Mouse (Mus musculus): ENCODE data around the gene Dcpp3. TPM values are rescaled to one million over a fixed set of nuclear protein-coding genes. Genes with fewer than 3 reads are reported as not detected.
"Not testable (repeated sequence)": the region's sequence is repeated elsewhere in the genome, so short reads cannot be mapped to it uniquely, and the experiment has no call there.

The Dcpp3 gene
- not detected in 2 replicates for polyA plus RNA-seq (2014; fragmentation: Nextera tagmentation; extraction: Ambion mirVana)

DNA sequence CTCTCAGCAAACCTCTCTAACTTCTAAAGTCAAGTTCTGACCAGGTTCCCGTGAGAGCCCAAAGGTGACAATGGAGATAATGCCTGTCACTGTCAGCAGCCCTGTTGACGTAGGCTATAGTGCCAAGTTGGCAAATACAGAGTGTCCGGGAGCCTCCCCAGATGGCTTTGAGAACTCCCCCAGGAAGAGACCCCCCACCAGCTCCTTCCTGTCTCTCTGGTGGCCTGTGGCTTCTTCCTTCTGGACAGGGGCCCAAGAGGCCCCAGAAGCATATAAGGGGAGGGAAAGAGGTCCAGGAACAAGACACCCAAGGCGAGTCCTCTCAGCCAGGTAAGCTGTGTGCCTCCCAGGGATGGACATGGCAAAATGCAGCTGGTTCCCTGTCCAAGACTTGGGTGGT, at the start of gene Dcpp3:
Gene Dcpp3 (plus strand): TSS at position 301 of the 400 bp plus-strand sequence.
- not testable (repeated sequence) for H3K4me2 ChIP-seq (ENCODE audit: low read depth, low read length, severe bottlenecking); H3K9me3 ChIP-seq (ENCODE audit: control insufficient read depth, low read length); DNase-seq (ENCODE audit: low spot score); H3K9ac ChIP-seq (ENCODE audit: low read length); H3K27ac ChIP-seq (ENCODE audit: low read depth, low read length); H3K4me3 ChIP-seq (ENCODE audit: low read depth, low read length); H3K4me1 ChIP-seq (replicated peaks; ENCODE audit: control insufficient read depth, insufficient read depth, low read length); H3K27me3 ChIP-seq (ENCODE audit: control insufficient read depth, insufficient read depth, low read length); ATAC-seq (replicated peaks; ENCODE audit: low FRiP score); H3K36me3 ChIP-seq (ENCODE audit: control insufficient read depth, insufficient read depth, low read length)
- WGBS: 76% methylated on average over 4 of the region's 4 CpGs

DNA sequence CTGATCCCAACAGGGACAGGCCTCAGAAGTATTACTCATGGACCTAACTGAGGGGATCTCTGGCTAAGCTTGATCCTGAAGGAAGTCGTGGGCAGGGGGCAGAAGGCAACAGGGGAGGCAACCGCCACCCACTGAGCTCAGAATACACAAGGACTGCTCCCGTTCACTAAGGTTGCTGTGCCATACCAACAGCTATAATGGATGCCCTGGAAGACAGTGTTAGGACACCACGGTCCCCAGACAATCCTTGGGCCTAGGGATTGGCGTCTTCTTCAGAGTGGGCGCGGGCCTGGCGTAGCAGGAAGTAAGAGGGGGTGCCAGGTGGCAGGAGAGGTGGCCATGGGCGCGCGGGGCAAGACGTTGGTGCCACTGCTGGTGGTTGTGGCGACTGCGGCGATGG, 49.5 kb upstream of the Dcpp3 start, which contains the start of gene Prss21:
Gene Prss21 (plus strand): TSS at position 301 of the 400 bp plus-strand sequence.
- Histone ChIP-seq H3K4me3 (ENCODE audit: low read depth, low read length) (no peak within 1 kb of the TSS), H3K4me2 (ENCODE audit: low read depth, low read length, severe bottlenecking) (no peak within 1 kb of the TSS), H3K9me3 (ENCODE audit: control insufficient read depth, low read length) (no peaks in the 10 kb centered on the region), H3K9ac (ENCODE audit: low read length) (no peak within 1 kb of the TSS), H3K4me1 (replicated peaks; ENCODE audit: control insufficient read depth, insufficient read depth, low read length) (no peaks in the 10 kb centered on the region), H3K27ac (ENCODE audit: low read depth, low read length) (no peak within 1 kb of the TSS), H3K27me3 (ENCODE audit: control insufficient read depth, insufficient read depth, low read length) (no peaks in the 10 kb centered on the region), H3K36me3 (ENCODE audit: control insufficient read depth, insufficient read depth, low read length) (no peaks in the 10 kb centered on the region)
- ATAC-seq (replicated peaks; ENCODE audit: low FRiP score): no peak
- 87% methylated on average over 15 of the region's 15 CpGs for WGBS
- DNase-seq (ENCODE audit: low spot score): no peak

DNA sequence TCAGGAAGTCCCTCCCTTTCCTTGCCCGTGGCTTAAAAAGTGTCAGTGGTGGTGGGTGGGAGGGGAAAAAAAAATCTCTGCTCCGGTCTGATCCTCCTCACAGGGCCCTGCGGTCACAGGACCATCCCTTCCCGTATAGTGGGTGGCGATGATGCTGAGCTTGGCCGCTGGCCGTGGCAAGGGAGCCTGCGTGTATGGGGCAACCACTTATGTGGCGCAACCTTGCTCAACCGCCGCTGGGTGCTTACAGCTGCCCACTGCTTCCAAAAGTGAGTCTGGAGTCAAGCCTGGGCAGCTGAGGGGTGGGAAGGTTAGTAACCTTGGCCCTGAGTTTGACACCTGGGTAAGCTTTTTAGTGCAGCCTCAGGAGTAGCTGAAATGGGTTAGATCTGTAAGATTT, 48.7 kb upstream of the Dcpp3 start:
- H3K9me3 ChIP-seq (ENCODE audit: control insufficient read depth, low read length): no peaks in the 10 kb centered on the region
- no peak overlapping the region for H3K4me3 ChIP-seq (ENCODE audit: low read depth, low read length)
- H3K9ac ChIP-seq (ENCODE audit: low read length): no peak overlapping the region
- no peak overlapping the region for H3K4me2 ChIP-seq (ENCODE audit: low read depth, low read length, severe bottlenecking)
- H3K4me1 ChIP-seq (replicated peaks; ENCODE audit: control insufficient read depth, insufficient read depth, low read length): no peaks in the 10 kb centered on the region
- H3K36me3 ChIP-seq (ENCODE audit: control insufficient read depth, insufficient read depth, low read length): no peaks in the 10 kb centered on the region
- no peaks in the 10 kb centered on the region for H3K27me3 ChIP-seq (ENCODE audit: control insufficient read depth, insufficient read depth, low read length)
- ATAC-seq (replicated peaks; ENCODE audit: low FRiP score) (no peak), DNase-seq (ENCODE audit: low spot score) (no peak)
- WGBS: 93% methylated on average over 11 of the region's 11 CpGs
- no peak overlapping the region for H3K27ac ChIP-seq (ENCODE audit: low read depth, low read length)

DNA sequence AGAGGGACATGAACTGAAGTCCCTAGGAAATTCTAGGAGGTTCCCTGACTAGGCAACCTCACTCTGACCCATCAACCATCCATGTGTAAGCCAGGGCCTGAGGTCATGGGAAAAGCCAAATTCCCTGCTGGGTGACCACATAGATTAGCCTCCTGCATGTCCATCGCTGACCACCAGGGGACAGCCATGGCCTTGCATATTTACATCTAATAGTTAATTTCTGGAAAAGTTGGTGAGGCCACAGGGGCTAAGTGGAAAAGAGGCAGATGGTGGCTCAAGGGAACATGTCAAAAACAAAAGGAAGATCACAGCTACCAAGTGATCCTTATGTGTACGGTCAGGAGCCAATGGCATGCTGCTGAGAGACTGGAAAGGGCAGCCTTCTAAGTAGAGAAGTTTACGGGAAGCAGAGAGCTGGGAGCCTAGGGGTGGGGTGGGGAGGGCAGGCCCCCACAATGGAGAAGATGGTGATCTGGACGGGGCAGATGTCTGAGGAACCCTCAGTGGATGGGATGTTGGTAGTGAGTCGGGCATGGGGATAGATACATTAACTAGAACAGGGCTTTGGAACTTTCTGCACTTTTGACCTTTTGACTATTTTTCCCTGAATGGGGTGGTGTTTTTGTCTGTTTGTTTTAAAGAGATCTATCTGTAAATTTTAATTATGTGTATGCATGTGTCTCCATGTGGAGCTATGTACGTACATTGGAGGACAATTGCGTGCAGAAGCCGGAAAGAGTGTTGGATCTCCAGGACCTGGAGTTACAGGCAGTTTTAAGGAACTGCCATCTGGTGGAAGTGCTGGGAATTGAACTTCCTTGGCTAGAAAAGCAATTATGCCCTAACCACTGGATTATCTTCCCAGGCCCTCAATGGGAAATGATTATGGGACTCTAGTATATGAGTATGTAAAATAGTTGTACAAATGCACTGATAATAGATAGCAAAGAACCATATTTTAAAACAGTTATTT, 43.1 kb upstream of the Dcpp3 start:
- WGBS: 52% methylated on average over 8 of the region's 8 CpGs
- ATAC-seq (replicated peaks; ENCODE audit: low FRiP score) (no peak), DNase-seq (ENCODE audit: low spot score) (peak; percentile 70)
- Histone ChIP-seq H3K4me1 (replicated peaks; ENCODE audit: control insufficient read depth, insufficient read depth, low read length) (no peaks in the 10 kb centered on the region), H3K27ac (ENCODE audit: low read depth, low read length) (no peak overlapping the region), H3K4me2 (ENCODE audit: low read depth, low read length, severe bottlenecking) (no peak overlapping the region), H3K27me3 (ENCODE audit: control insufficient read depth, insufficient read depth, low read length) (no peaks in the 10 kb centered on the region), H3K9me3 (ENCODE audit: control insufficient read depth, low read length) (no peaks in the 10 kb centered on the region), H3K4me3 (ENCODE audit: low read depth, low read length) (no peak overlapping the region), H3K9ac (ENCODE audit: low read length) (no peak overlapping the region), H3K36me3 (ENCODE audit: control insufficient read depth, insufficient read depth, low read length) (no peaks in the 10 kb centered on the region)

DNA sequence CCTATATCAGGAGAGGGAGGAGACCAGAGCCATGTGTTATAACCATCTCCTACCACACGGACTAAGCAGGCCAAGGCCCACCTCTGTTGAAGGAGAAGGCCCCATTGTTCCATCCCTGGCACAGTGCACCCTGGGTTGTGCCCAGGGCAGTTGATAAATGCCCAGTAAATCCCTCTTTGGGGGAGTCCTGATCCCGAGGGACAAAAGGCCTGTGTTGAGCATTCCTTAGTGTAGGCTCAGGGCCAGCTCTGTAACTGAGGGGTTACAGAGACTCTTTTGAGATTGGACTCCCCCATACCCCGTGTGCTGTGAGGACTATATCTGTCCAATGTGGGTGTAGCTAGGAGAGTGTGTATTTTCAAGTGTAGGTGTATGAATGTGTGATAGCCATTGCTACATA, 40.5 kb upstream of the Dcpp3 start:
- WGBS: 61% methylated on average over 3 of the region's 3 CpGs
- Histone ChIP-seq H3K4me1 (replicated peaks; ENCODE audit: control insufficient read depth, insufficient read depth, low read length) (no peaks in the 10 kb centered on the region), H3K9ac (ENCODE audit: low read length) (no peak overlapping the region), H3K36me3 (ENCODE audit: control insufficient read depth, insufficient read depth, low read length) (no peaks in the 10 kb centered on the region), H3K27me3 (ENCODE audit: control insufficient read depth, insufficient read depth, low read length) (no peaks in the 10 kb centered on the region), H3K9me3 (ENCODE audit: control insufficient read depth, low read length) (no peaks in the 10 kb centered on the region), H3K4me3 (ENCODE audit: low read depth, low read length) (no peak overlapping the region), H3K4me2 (ENCODE audit: low read depth, low read length, severe bottlenecking) (no peak overlapping the region), H3K27ac (ENCODE audit: low read depth, low read length) (no peak overlapping the region)
- DNase-seq (ENCODE audit: low spot score) (no peak), ATAC-seq (replicated peaks; ENCODE audit: low FRiP score) (no peak)

DNA sequence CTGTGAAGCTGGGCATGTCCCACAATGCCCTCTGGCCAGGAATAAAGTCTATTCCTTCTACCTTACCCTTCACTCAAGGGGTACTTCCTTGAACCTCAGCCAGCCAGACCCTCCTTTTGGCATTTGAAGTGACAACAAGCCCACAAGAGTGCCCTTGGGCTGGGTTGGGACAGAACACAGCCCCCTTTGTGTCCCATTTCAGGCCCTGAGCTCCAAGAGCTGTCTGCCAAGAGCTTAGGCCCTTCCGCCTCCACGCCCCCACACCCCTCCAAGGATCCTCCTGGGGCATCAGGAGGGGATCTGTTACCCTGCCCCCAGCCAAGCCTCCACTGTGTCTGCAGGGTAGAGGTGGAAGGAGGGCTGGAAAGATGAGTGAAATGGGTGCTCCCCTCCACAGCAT, 40.1 kb upstream of the Dcpp3 start:
- H3K36me3 ChIP-seq (ENCODE audit: control insufficient read depth, insufficient read depth, low read length): no peaks in the 10 kb centered on the region
- H3K9ac ChIP-seq (ENCODE audit: low read length): no peak overlapping the region
- H3K9me3 ChIP-seq (ENCODE audit: control insufficient read depth, low read length): no peaks in the 10 kb centered on the region
- no peak for ATAC-seq (replicated peaks; ENCODE audit: low FRiP score)
- no peak overlapping the region for H3K4me2 ChIP-seq (ENCODE audit: low read depth, low read length, severe bottlenecking)
- no peaks in the 10 kb centered on the region for H3K27me3 ChIP-seq (ENCODE audit: control insufficient read depth, insufficient read depth, low read length)
- WGBS: 84% methylated on average over 2 of the region's 2 CpGs
- no peak overlapping the region for H3K27ac ChIP-seq (ENCODE audit: low read depth, low read length)
- H3K4me3 ChIP-seq (ENCODE audit: low read depth, low read length): no peak overlapping the region
- DNase-seq (ENCODE audit: low spot score): no peak
- H3K4me1 ChIP-seq (replicated peaks; ENCODE audit: control insufficient read depth, insufficient read depth, low read length): no peaks in the 10 kb centered on the region

DNA sequence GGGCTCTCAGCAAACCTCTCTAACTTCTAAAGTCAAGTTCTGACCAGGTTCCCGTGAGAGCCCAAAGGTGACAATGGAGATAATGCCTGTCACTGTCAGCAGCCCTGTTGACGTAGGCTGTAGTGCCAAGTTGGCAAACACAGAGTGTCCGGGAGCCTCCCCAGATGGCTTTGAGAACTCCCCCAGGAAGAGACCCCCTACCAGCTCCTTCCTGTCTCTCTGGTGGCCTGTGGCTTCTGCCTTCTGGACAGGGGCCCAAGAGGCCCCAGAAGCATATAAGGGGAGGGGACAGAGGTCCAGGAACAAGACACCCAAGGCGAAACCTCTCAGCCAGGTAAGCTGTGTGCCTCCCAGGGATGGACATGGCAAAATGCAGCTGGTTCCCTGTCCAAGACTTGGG, 36.7 kb upstream of the Dcpp3 start, which contains the start of the genes Dcpp1 and Dcpp2:
Gene Dcpp1 (plus strand): TSS at position 301 of the 400 bp plus-strand sequence.
Gene Dcpp2 (plus strand): TSS at position 305 of the 400 bp plus-strand sequence.
- not testable (repeated sequence) for DNase-seq (ENCODE audit: low spot score); H3K27me3 ChIP-seq (ENCODE audit: control insufficient read depth, insufficient read depth, low read length); ATAC-seq (replicated peaks; ENCODE audit: low FRiP score); H3K9ac ChIP-seq (ENCODE audit: low read length); H3K4me3 ChIP-seq (ENCODE audit: low read depth, low read length); H3K4me1 ChIP-seq (replicated peaks; ENCODE audit: control insufficient read depth, insufficient read depth, low read length); H3K4me2 ChIP-seq (ENCODE audit: low read depth, low read length, severe bottlenecking); H3K27ac ChIP-seq (ENCODE audit: low read depth, low read length); H3K36me3 ChIP-seq (ENCODE audit: control insufficient read depth, insufficient read depth, low read length); H3K9me3 ChIP-seq (ENCODE audit: control insufficient read depth, low read length)
- 81% methylated on average over 4 of the region's 4 CpGs for WGBS

DNA sequence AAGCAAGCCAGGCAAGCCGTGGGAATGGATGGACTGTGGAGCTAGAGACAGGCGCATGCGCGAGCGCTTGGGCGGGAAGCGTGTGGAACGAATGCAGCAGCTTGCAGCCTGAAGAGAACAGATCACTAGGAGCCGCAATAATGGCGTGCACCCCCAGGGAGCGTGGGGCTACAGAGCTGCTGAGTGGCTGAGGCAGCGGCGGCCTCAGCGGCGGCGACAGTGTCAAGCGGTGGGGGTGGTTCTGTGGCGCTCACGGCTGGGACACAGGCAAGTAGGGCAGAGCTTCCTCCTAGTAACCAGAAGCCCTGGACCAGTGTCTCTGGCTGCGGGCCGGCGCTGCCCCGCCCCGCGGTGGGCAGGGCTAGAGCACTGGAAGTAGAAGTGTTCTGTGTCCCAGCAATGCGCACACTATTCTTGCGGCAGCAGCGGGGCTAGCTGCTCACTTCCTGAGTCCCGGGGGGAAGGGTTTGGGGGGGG, 7.3 kb downstream of the Dcpp3 start:
- peak overlapping the region; percentile 46 for H3K4me3 ChIP-seq (ENCODE audit: low read depth, low read length)
- no peaks in the 10 kb centered on the region for H3K27me3 ChIP-seq (ENCODE audit: control insufficient read depth, insufficient read depth, low read length)
- peak overlapping the region; percentile 63 for H3K9ac ChIP-seq (ENCODE audit: low read length)
- peak; percentile 95 for DNase-seq (ENCODE audit: low spot score)
- ATAC-seq (replicated peaks; ENCODE audit: low FRiP score): peak; percentile 99
- no peaks in the 10 kb centered on the region for H3K9me3 ChIP-seq (ENCODE audit: control insufficient read depth, low read length)
- WGBS: under 1% methylated on average over 29 of the region's 29 CpGs
- peaks cover 5% of the 10 kb centered on the region for H3K4me1 ChIP-seq (replicated peaks; ENCODE audit: control insufficient read depth, insufficient read depth, low read length)
- no peaks in the 10 kb centered on the region for H3K36me3 ChIP-seq (ENCODE audit: control insufficient read depth, insufficient read depth, low read length)
- H3K4me2 ChIP-seq (ENCODE audit: low read depth, low read length, severe bottlenecking): peak overlapping the region; percentile 88
- peak overlapping the region; percentile 96 for H3K27ac ChIP-seq (ENCODE audit: low read depth, low read length)
